Mouse (Mus musculus) right cerebral cortex, postnatal 4 days (tissue): ENCODE measurements around the gene Tmeff1.

Experiments used
- DNase-seq: peaks from one replicate; pipeline ENCODE4 v3.0.0-alpha.2; 2022

The Tmeff1 gene

DNA sequence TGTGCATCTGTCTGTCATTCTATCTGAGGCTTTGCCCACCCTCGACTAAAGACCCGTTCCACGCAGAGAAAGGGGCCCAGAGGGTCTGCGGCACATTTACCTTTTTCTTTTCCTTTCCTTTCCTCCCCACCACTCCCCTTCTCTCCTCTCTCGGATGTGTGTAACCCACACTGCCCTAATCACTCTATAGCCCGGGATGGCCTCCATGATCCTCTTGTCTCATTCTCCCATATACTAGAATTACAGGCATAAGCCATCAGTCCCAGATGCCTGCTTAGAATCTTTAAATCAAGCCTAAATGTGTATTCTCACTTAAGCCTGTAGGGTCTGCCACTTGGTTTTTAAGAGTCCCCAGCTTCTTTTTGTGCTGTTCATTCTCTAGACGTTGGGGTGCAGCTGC, 8.6 kb upstream of the Tmeff1 start:
- no peak for DNase-seq

DNA sequence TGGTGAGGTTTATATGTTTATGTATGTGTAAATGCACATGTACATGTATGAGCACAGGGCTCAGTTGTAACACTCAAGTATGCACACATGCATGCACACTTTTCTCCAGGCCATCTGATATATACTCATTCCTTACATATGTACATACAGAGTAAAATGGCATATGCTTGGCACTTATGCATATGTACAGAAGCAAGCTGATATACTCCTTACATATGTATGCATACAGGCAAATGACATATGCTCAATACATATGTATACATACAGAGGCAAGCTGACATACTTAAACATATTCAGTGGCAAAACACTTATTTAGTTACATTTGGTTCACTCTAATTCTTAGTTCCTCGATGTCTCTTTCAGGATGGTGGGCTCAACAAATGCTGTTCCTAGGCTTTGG, 7.1 kb upstream of the Tmeff1 start:
- DNase-seq, result no peak

DNA sequence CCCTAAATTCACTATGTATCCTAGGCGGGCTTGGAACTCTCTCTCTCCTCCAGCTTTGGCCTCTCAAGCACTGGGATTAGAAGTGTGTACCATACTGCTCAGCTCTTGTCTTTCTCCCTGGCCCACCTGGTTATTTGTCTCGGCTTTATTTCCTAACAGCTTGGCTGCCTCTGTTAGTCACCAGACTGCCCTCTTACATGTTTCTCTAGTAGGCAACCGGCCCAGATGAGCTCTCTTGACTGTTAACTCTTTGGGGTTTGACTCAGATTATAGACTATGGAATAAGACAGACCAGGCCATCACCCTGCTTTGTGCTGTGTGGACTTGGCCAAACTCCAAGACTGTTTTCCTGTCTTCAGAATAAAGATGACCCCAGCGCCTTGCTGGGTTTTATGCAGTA, 6.6 kb upstream of the Tmeff1 start:
- no peak for DNase-seq

DNA sequence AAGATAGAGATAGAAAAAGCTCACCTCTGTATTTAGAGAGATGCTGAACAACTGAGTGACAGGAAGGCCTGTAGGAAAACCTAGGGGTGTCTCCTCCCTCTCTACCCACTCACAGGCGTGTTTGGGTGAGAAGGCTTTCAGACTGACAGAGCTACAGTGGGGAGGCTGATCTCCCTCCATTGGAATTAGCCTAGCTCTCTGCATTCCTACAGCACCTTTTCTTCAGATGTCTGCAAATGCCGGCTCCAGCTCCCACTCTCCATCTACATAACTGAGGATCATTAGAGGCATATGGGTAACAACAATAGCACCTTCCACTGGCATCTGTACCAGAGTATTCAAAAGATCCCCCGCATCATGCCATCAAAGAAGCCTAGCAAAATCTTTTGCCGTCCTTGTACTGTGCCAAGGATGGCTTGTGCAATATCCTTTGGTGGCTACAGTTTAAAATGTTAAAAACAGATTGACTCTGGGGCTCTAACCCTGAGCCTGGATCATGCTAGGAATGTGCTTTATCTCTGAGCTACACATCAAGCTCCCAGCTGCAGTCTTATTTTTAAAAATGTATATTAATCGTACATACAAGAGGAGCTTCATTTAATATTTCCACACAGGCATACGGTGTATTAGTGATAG, 5.4 kb upstream of the Tmeff1 start:
- DNase-seq, result no peak

DNA sequence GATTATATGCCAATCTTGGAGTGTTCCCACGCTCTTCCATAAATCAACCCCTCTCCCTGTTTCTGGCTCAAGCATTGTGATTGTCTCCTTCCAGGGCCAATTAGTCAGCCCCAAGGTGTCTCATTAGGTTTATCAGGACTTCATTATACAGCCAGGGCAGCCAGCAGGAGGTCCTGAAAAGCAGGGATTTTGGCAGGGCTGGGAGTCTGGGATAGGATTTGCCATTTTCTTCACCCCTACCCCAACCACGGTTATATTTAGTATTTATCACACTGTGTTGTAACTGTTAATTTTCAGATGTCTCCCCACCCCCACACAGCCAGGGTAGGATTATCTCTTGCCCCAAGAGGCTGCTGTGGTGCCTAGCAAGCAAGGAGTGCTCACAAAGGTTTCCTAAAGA, 3.8 kb upstream of the Tmeff1 start:
- DNase-seq, result no peak

DNA sequence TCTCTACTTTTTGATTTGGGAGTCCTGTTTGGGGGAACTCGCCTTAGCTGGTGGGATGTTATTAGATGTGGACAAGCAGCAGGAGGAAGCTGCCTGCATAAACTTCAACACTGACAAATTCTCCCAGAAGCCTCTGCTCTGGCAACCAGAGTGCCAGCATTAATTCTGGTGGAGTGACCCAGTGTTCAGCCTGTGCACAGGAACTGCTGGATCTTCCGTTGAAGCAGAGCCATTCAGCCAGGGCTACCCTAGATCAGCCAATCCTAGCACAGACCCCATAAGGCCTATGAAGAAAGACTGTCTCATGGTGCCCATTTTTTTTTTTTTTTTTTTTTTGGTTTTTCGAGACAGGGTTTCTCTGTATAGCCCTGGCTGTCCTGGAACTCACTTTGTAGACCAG, 3.0 kb upstream of the Tmeff1 start:
- no peak for DNase-seq

DNA sequence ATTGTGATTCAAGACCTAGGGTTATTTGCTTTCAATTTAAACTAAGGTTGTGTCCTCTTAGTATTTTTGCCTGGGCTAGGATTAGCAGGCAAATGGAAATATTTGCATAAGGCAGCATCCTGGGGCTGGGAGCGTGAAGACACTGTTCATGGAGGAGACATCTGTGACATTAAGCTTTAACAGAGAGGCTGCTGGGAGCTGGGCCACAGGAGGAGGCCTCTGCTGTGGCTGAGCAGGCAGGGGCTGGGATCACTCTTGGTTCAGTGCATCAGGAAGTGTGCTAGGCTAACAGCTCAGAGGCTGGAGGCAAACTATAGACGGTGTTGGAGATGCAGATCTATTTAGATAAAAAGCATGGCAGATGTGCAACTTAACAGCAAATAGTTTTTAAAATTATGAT, 2.0 kb upstream of the Tmeff1 start:
- DNase-seq, result no peak

DNA sequence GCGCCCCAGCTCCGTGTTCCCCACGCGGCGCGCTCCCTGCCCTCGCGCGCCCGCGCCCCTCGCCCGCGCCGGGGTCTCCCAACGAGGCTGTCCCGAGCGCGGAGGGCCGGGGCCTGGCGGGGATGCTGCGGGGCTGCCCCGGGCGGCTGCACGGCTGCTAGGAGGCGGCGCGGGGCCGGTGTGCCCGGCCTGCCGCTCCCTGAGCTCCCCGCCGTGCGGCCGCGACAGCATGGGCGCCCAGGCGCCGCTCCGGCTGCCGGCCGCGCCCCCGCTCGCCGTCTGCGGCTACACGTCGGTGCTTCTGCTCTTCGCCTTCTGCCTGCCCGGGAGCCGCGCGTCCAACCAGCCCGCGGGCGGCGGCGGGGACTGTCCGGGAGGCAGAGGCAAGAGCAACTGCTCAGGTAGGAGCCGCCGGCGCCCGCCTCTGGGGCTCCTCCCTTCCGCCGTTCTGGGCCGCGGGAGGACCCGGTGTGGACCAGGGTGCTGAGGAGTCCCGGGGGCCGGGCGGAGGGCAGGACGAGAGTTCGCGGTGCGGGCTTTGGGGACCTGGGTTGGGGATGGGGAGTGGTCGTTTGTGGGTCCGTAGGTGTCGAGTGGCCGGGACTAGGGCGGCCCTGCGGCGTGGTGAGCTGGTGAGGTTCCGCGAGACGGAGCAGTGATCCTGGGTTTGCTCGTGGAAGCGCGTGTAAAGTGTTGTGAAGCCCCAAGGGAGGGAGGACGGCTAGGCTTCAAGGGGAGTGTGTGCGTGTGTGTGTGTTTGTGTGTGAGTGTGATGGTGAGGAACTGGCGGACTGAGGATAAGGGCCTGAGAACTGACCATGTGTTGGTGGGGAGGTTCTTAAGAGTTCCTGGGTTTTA, 496 bp downstream of the Tmeff1 start:
- DNase-seq, result peak; percentile 47

DNA sequence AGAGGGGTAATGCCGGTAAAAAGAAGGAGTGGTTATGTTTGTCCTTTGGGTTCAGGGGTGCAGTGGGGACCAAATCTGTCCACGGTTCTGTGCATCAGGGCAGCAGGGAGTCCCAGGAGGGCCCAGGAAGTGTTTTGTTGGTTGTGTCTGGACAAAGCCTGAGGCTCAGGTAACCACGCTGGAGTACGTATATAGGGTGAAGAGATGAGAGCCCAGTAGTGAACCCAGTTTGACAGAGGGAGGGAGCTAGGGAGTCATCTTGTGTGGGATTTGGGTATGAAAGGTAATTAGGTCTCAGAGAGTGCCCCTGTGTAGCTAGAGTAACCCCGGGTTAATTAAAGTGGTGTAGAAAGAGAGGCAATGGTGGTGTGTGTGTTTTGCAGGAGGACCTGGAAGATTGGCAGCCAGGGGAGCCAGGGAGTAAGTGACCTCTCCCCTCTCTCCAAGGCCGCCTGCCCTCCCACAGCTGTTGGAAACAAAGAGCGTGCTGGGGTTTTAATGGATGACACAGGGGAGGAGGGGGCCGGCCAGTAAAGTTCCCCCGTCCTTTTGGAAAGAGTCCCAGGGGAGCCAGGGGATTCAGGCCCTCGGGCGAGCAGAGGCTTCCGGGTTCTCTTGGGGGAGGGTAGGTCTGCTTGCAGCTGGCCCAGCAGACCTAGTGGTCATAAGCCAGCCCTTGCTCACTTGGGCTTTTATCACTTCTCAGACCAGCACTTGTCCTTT, 1.3 kb downstream of the Tmeff1 start:
- DNase-seq, result peak; percentile 18

DNA sequence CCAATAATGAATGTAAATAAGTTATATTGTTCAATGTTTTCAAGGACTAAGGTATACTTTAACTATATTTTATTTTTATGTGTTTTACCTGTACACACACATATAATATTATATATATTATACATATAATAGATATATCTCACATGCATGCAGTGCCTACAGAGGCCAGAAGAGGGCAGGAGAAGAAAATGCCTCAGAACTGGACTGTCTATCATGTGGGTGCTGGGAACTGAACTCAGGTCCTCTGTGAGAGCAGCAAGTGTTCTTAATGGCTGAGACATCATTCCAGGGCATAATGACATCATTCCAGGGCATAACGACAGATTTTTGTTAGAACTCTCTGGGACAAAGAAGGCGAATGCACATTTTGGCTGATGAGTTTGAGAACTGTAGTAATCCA, 2.6 kb downstream of the Tmeff1 start:
- no peak for DNase-seq

DNA sequence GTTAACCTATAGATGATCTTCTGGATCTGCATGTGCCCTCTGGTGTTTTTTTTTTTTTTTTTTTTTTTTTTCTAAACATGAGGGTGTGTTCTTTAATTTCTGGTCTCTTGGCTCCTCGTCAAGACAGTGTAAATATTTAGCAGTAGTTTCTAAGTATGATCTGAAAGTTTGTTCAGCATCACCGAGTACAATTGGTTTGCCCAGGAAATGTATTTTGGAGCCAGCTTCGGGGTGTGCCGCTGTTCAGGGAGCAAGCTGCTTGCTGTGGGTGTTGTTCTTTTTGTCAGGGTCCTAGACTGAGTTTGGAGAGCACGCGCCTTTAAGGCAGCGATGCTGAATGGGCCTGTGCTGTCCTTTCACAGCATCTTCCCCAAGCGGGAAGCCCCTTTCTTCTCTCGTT, 3.6 kb downstream of the Tmeff1 start:
- DNase-seq, result no peak

DNA sequence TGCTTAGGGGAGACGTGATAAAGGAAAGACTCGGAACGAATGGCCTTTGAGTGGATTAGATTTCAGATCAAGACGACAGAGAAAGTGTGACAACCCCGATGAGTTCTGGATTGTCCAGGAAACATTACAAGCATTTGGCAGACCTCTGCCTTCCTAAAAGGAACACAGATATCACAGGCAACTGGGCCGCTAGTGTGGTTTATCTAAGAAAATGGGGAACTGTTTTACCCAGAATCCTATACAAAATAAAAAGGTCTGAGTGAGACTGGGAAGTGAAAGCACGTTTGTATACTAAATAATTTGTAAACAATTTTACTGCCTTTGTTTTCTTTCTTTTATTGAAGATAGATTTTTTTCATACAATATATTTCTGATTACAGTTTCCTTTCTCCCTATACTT, 5.9 kb downstream of the Tmeff1 start:
- no peak for DNase-seq

DNA sequence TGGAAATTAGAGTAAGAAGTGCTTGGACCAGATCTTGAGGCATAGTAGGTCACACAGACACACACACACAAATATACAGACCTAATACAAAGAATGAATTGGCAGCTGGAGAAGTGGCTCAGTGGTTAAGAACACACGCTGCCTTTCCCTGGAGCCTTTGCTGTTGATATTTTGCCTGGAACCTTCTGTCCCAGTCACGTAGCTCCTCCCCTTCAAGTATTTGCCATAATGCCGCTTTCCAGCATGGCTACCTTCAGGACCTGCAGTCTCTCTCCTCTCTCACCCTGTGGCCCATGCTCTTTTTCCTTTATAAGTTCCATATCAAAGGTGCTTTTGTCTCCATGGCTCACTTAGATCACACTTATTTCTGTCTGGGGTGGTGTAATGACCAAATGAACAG, 6.4 kb downstream of the Tmeff1 start:
- no peak for DNase-seq

DNA sequence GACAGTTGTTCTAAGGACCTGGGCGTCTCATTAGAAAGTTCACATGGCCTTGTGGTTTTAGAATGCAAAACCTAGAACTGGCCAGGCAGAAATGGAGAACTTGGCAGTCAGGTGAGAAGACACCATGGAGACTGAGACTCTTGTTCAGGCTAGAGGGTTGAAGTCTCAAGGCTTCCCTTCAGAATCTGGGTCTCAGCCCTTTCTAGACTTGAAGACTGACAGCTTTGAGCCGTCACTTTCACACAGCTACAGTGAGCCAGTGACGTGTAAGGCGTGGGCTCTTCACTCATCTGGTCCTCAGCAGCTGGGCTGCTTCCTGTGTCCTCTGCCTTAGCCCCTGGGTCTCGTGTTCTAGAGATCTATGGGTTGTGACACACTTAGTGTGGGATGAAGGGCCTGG, 7.4 kb downstream of the Tmeff1 start:
- no peak for DNase-seq

DNA sequence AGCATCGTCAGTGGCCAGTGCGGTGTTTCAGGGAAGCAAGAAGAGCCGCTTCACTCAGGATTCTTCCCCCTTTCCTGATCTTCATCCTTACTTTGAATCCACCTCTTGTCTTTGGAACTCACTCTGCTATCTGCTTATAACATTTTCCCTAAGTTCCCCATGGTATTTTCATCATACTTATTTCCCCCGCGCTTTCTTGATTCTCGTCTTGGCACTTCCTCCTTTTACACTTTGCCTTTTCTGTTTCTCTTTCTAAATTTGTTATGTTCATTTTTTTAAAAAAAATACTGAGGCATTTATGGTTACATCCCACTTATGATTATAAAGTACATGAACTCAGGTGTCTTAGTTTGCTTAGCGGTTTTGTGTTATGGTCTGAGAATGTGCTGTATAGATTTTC, 7.9 kb downstream of the Tmeff1 start:
- no peak for DNase-seq

DNA sequence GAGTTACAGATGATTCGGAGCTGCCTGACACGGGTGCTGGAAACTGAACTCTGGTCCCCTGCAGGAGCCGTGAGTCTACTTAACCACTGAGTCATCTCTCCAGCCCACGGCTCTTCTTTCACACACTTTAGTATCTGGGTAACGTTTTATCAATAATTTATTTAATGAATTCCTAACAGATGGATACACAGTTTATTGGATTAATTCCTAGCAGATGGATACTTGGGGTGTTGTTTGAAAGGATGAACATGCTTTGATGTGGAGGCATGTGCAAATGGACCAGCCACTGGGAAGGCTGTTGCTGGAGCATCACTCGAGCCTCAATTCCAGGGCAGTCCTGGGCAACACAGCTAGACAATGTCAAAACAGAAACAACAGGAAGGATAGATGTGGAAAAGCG, 11.1 kb downstream of the Tmeff1 start:
- no peak for DNase-seq

DNA sequence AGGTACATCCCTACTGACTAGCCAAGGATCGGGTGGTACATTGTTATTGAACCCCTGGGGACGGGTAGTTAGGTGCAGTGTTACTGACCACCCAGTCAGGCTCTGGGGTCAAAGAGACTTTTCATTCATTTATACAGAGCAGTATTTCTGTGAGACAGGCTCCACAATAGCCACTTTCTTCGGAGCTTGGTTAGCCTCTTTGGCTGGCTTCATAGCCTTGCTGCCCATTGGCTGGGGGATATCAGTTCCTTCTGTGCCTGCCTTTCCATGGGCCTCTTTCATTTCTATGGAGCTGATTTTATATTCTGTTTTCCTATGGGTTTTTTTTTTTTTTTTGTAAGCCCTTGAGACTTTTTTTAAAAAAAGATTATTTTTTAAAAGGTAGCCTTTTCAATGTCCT, 20.7 kb downstream of the Tmeff1 start:
- DNase-seq, result no peak

DNA sequence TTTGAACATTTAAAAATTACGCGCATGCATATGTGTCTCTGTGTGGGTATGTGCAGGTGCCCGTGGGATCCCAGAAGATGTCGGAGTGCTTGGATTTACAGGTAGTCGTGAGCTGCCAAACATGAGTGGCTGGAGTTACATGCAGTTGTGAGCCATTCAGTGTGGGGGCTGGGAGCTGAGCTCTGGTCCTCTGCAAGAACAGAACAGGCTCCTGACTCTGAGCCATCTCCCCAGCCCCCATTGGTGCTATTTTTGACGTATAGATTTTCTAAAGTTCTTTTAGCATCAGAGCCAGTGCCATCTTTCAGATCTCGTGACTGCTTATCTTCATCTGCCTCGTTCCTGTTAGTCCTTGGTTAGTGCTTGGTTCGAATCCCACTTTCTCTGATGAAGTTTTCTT, 24.5 kb downstream of the Tmeff1 start:
- DNase-seq, result no peak

DNA sequence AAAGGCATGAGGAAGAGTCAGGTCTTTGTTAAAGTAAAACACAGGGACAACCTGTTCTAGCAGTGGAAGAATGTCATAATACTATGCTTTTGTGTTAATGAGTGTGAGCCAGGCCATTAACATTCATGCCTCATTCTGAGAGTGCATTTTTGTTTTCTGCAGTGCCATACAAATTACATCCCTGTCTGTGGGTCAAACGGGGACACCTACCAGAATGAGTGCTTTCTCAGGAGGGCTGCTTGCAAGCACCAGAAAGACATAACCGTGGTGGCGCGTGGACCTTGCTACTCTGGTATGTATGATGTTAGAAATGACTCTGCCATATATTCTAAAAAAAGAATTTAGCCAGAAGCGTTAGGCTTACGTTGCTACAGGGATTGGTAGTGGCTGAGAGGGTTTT, 25.3 kb downstream of the Tmeff1 start:
- DNase-seq, result no peak

DNA sequence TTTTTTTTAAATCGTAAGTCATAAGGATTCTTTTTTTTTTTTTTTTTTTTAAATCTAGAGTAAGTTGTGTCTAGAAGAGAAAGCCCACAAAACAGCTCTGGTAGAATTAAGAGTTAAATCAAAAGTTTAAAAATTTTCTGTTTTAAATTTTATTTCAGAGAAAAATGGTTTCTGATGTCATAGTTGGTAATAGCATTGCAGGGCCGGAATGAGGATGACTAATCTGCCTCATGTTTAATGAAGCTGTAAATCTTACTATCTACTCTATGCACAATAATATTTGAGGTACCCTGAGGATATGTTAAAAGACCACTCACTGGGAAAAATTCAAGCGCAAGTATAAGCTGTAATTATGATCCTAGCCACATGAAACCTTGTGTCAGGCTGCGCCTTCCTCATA, 30.5 kb downstream of the Tmeff1 start:
- no peak for DNase-seq

DNA sequence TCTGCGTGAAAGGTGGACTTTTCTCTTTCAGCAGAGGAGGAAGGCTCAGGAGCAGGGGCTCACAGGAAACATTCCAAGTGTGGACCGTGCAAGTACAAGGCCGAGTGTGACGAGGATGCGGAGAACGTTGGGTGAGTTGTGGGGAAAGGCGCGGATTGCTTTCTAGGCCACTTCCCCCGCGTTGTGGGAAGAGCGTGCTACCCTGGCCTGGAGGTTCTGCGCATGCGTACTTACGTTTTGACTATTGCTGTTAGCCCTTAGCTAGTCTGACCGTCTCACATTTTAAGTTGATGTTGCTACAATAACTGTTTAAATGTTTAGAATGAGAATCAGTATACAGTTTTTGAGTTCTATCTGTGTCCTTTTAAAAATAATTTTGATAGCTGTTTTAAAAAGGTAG, 32.2 kb downstream of the Tmeff1 start:
- DNase-seq, result no peak

DNA sequence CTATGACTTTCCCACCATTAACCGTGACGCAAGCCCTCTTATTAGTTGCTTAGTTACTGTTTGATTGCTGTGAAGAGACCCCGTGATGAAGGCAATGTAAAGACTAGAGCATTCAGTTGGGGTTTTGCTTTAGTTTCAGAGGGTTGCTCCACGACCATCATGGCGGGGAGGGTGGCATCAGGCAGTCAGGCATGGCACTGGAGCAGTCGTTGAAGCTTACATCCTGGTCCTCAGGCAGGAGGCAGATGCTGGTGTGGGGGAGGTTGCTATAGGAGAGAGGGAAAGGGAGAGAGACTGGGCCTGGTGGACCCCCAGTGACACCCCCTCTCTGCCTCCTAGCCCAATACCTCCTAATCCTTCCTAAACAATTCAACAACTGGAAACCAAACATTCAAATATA, 35.1 kb downstream of the Tmeff1 start:
- DNase-seq, result no peak

DNA sequence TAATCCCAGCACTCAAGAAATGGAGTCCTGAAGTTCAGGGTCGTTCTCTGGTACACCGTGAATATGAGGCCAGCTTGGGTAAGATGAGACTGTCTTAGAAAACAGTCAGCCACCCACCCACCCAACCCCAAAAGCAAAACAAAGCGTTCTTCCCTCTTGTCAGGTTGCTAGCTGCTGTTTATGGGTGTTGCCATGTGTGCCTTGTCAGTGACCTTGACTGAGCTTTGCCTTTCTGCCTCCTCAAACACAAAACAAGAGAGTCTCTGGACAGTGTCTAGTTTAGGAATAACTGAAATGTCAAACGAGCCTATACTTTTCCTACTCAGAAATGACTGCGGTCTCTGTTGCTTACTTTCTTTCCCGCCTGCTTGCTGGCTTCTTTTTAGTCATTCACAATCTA, 37.3 kb downstream of the Tmeff1 start:
- DNase-seq, result no peak

DNA sequence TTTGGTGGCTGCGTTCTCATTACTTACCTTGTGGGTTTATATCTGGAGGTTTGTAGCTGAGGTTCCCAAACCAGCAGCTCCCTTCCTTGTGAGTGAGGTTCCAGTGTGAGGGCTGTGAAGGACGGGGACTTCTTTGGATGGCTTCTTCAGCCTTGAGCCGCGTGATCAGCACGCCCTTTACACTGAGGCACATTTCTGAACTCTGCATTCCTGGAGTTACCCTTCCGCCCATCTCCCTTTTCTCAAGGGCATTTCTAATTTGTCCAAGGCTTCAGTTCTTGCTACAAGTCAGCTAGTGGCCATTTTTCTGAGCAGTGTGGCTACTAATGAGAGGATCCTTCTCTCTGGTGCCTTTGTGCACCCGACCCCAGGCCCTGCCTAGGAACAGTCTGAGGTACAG, 38.0 kb downstream of the Tmeff1 start:
- no peak for DNase-seq
